13 mouse cellular contexts compared by ENCODE assay signal in the genomic region with DNA sequence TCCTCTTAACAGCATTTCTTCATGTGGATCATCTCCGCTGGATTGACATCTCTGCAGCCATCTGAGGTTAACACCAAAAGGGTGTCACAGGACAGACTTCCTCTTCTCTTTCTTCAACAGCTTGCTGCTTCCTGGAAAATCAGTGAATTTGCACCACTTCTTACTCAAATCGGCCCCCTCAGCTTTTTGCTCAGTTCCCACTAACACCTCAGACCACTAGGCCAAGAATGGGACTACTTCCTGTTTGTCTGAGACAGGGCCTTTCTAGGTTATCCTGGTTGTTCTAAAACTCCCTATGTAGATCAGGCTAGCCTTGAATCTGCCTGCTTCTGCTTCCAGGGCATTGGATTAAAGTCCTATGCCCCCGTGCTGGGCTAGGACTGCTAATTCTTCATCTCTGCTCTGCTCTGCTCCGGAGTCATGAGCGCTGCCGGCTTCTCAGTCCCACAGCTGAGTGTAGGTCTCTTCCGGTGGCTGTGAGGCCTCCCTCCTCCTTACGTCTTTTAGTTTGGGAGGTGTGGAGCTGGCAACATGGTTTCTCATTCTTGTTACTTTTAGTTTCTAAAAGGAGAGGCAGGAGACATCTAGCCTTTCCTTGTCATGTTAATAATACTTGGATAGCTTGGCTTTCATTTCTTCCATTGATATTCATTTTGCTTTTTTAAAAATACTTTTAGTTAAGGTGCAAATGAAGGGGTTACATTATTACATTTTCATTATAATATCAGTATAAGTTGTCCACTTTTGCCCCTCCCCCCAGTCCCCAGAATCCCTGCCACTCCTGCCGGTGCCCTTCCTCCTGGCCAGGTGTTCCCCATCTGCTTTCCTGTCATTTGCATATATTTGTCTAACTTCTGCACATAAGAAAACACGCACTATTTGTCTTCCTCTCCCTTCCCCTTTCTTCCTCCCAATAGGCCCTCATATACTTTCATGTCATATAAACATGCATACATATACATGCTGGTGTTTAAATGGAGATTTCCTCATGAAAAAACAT. TPM values are rescaled to one million over a fixed set of nuclear protein-coding genes. Genes with fewer than 3 reads are reported as not detected.
A peak's percentile ranks its signal among the peaks of the same experiment; 100 is the strongest.
DNase-seq lines count a peak whose midpoint lies in the region; ATAC-seq lines count a peak whose summit lies in the region.
"Had no signal": no experiment of that assay in that cellular context is flagged by ENCODE, and none has a peak within 500 bp of the region (broad histone marks: within the 10 kb centered on the region; RNA-seq: fewer than 3 reads in every experiment).

No protein-coding gene starts in this region.

- no peaks in the 10 kb centered on the region for H3K9me3 ChIP-seq in midbrain, embryonic 14.5 days (ENCODE audit: control insufficient read depth, low read length)
- H3K9me3 ChIP-seq: embryonic facial prominence, embryonic 15.5 days; midbrain, embryonic 15.5 days had no signal

- no peaks in the 10 kb centered on the region for H3K36me3 ChIP-seq in midbrain, embryonic 14.5 days (ENCODE audit: control insufficient read depth, insufficient read depth, low read length)
- H3K36me3 ChIP-seq: midbrain, embryonic 15.5 days had no signal

- WGBS in midbrain, embryonic 14.5 days = 87% methylated on average over 10 of the region's 10 CpGs

- H3K4me3 ChIP-seq in midbrain, embryonic 14.5 days (replicated peaks; ENCODE audit: low read depth, low read length) = no peak overlapping the region
- H3K4me3 ChIP-seq: embryonic facial prominence, embryonic 15.5 days; midbrain, embryonic 15.5 days had no signal

- no peaks in the 10 kb centered on the region for H3K27me3 ChIP-seq in midbrain, embryonic 14.5 days (ENCODE audit: control insufficient read depth, insufficient read depth, low read length)
- H3K27me3 ChIP-seq: embryonic facial prominence, embryonic 15.5 days; midbrain, embryonic 15.5 days had no signal

- H3K4me1 ChIP-seq in midbrain, embryonic 14.5 days (ENCODE audit: control insufficient read depth, insufficient read depth, low read length) = no peaks in the 10 kb centered on the region
- H3K4me1 ChIP-seq: embryonic facial prominence, embryonic 15.5 days; midbrain, embryonic 15.5 days had no signal

- DNase-seq in lung, adult 18-20 months = peak; percentile 30 to 34
- no peak for DNase-seq in lung, postnatal 10 days
- DNase-seq in CD4-positive, CD25-positive, alpha-beta regulatory T cell, adult 2 months (ENCODE audit: low read depth, low spot score) = peak; percentile 35
- DNase-seq in brain, adult 2 months (ENCODE audit: low read depth, low spot score) = peak; percentile 25
- no peak for DNase-seq in midbrain, embryonic 14.5 days
- no peak for DNase-seq in kidney, postnatal 14 days
- DNase-seq: cerebellum, postnatal 14 days; forebrain, postnatal 0 days; lung, embryonic 14.5 days had no signal

- ATAC-seq in monocyte, adult 5-6 weeks (replicated peaks; ENCODE audit: insufficient number of reproducible peaks, low FRiP score, low TSS enrichment, poor library complexity, severe bottlenecking) = peak; percentile 67
- no peak for ATAC-seq in erythroid progenitor cell, adult 5-6 weeks (replicated peaks; ENCODE audit: low FRiP score, poor library complexity, severe bottlenecking)
- ATAC-seq in midbrain, embryonic 14.5 days (ENCODE audit: low FRiP score, low TSS enrichment) = no peak
- ATAC-seq: forebrain, postnatal 0 days; midbrain, embryonic 15.5 days had no signal

- H3K4me2 ChIP-seq in midbrain, embryonic 14.5 days (ENCODE audit: low read length) = no peak overlapping the region
- H3K4me2 ChIP-seq: embryonic facial prominence, embryonic 15.5 days; lung, embryonic 14.5 days; midbrain, embryonic 15.5 days had no signal

- no peak overlapping the region for H3K9ac ChIP-seq in midbrain, embryonic 14.5 days (replicated peaks; ENCODE audit: low read length)
- H3K9ac ChIP-seq: embryonic facial prominence, embryonic 15.5 days; forebrain, postnatal 0 days; lung, embryonic 14.5 days; midbrain, embryonic 15.5 days had no signal

- H3K27ac ChIP-seq in midbrain, embryonic 14.5 days (replicated peaks; ENCODE audit: low read depth, low read length) = no peak overlapping the region
- H3K27ac ChIP-seq: embryonic facial prominence, embryonic 15.5 days; midbrain, embryonic 15.5 days had no signal

RNA-seq across cellular contexts. Expression of a gene that starts 17.5 kb away (rescaled TPM):
- total RNA-seq in monocyte, adult 5-6 weeks (2017) = 92.8 to 137 TPM (median 105 TPM) in 3 replicates
- 169 and 189 TPM in 2 replicates for total RNA-seq in erythroid progenitor cell, adult 5-6 weeks (2015; ENCODE audit: low replicate concordance)
- 156 and 165 TPM in 2 replicates for total RNA-seq in erythroid progenitor cell, adult 5-6 weeks (2017; ENCODE audit: low replicate concordance)
- 22.4 and 23.6 TPM in 2 replicates for polyA plus RNA-seq in midbrain, embryonic 14.5 days (2014; fragmentation: Nextera tagmentation; extraction: Ambion mirVana)

Comparison
In these comparisons a context has a peak if more than half of its experiments do, and no peak if none do; other contexts are left out.
1. DNase-seq: peak in lung, adult 18-20 months (2 of 2), CD4-positive, CD25-positive, alpha-beta regulatory T cell, adult 2 months (single experiment) and brain, adult 2 months (single experiment); none in lung, postnatal 10 days (single experiment), midbrain, embryonic 14.5 days (single experiment) and kidney, postnatal 14 days (single experiment).